In genomic region chr1:179560845-179561430, GRCm38 (mm10) we compare ENCODE assay signal across 21 mouse cellular contexts. TPM values are rescaled to one million over a fixed set of nuclear protein-coding genes. Genes with fewer than 3 reads are reported as not detected.
DNase-seq lines count a peak whose midpoint lies in the region; ATAC-seq and TF ChIP-seq lines count a peak whose summit lies in the region.
"Had no signal": no experiment of that assay in that cellular context is flagged by ENCODE, and none has a peak within 500 bp of the region (broad histone marks: within the 10 kb centered on the region; RNA-seq: fewer than 3 reads in every experiment).

No protein-coding gene starts in this region.

- no peak overlapping the region for H3K4me2 ChIP-seq in kidney, postnatal 0 days (ENCODE audit: low read length)
- no peak overlapping the region for H3K4me2 ChIP-seq in kidney, embryonic 15.5 days
- H3K4me2 ChIP-seq in intestine, postnatal 0 days (replicated peaks; ENCODE audit: low read depth), result no peak overlapping the region
- H3K4me2 ChIP-seq: embryonic facial prominence, embryonic 15.5 days; hindbrain, embryonic 13.5 days; liver, embryonic 15.5 days; neural tube, embryonic 12.5 days had no signal

- no peak overlapping the region; the same call in 1 of the 2 replicates for H3K27ac ChIP-seq in kidney, postnatal 0 days
- no peak overlapping the region for H3K27ac ChIP-seq in kidney, embryonic 15.5 days
- H3K27ac ChIP-seq in intestine, postnatal 0 days (ENCODE audit: low read depth, low read length), result no peak overlapping the region; the same call in 1 of the 2 replicates
- H3K27ac ChIP-seq: embryonic facial prominence, embryonic 15.5 days; heart, embryonic 10.5 days; hindbrain, embryonic 13.5 days; limb, embryonic 10.5 days; liver, embryonic 15.5 days; neural tube, embryonic 12.5 days had no signal

- no peak overlapping the region for H3K4me3 ChIP-seq in kidney, postnatal 0 days (replicated peaks; ENCODE audit: low read depth, low read length)
- no peak overlapping the region for H3K4me3 ChIP-seq in kidney, embryonic 15.5 days (replicated peaks)
- no peak overlapping the region for H3K4me3 ChIP-seq in intestine, postnatal 0 days (ENCODE audit: low read depth, low read length)
- H3K4me3 ChIP-seq: embryonic facial prominence, embryonic 15.5 days; heart, embryonic 10.5 days; hindbrain, embryonic 13.5 days; limb, embryonic 10.5 days; liver, embryonic 15.5 days; megakaryocyte, embryonic 14.5 days; neural tube, embryonic 12.5 days had no signal

- no peaks in the 10 kb centered on the region for H3K36me3 ChIP-seq in kidney, postnatal 0 days (ENCODE audit: insufficient read depth, low read length)
- no peaks in the 10 kb centered on the region for H3K36me3 ChIP-seq in kidney, embryonic 15.5 days
- H3K36me3 ChIP-seq in intestine, postnatal 0 days (ENCODE audit: control insufficient read depth, insufficient read depth), result no peaks in the 10 kb centered on the region
- H3K36me3 ChIP-seq: embryonic facial prominence, embryonic 15.5 days; heart, embryonic 10.5 days; hindbrain, embryonic 13.5 days; limb, embryonic 10.5 days; liver, embryonic 15.5 days; neural tube, embryonic 12.5 days had no signal

- intact Hi-C loops in left cerebral cortex, postnatal 36 days (cut with DNase I), result no loop called here

- no peak for TF ChIP-seq CTCF in kidney, postnatal 0 days (IDR thresholded peaks at IDR 0.05; ENCODE audit: low read depth)
- no peak for TF ChIP-seq CTCF in intestine, postnatal 0 days (IDR thresholded peaks at IDR 0.05; ENCODE audit: low read depth)

- 69% methylated on average over 6 of the region's 6 CpGs for WGBS in kidney, postnatal 0 days
- 74% methylated on average over 6 of the region's 6 CpGs for WGBS in kidney, embryonic 15.5 days
- WGBS in intestine, postnatal 0 days, result 76% methylated on average over 6 of the region's 6 CpGs

- peak; percentile 61 for DNase-seq in kidney, postnatal 0 days (ENCODE audit: low spot score)
- DNase-seq in 416B (ENCODE audit: low read depth), result peak; percentile 67
- no peak for DNase-seq in right cerebral cortex, postnatal 14 days
- no peak for DNase-seq in left cerebral cortex, postnatal 36 days (ENCODE audit: low spot score in 2 of 2)
- DNase-seq in kidney, adult 18-20 months, result no peak
- DNase-seq: adrenal gland, postnatal 25 days; cerebellum, adult 8-10 months; embryo, embryonic 11 days; gastrocnemius, postnatal 25 days; heart, postnatal 14 days; thymus, postnatal 25 days had no signal

- no peaks in the 10 kb centered on the region for H3K27me3 ChIP-seq in kidney, postnatal 0 days (ENCODE audit: insufficient read depth, low read length)
- H3K27me3 ChIP-seq in kidney, embryonic 15.5 days, result no peaks in the 10 kb centered on the region
- H3K27me3 ChIP-seq in intestine, postnatal 0 days (replicated peaks; ENCODE audit: control insufficient read depth, insufficient read depth, low read length), result no peaks in the 10 kb centered on the region
- H3K27me3 ChIP-seq: embryonic facial prominence, embryonic 15.5 days; hindbrain, embryonic 13.5 days; liver, embryonic 15.5 days; megakaryocyte, embryonic 14.5 days; neural tube, embryonic 12.5 days had no signal

- ATAC-seq in kidney, postnatal 0 days (replicated peaks; ENCODE audit: low FRiP score, low read depth), result no peak
- ATAC-seq in kidney, embryonic 15.5 days (replicated peaks; ENCODE audit: low FRiP score), result no peak
- peak; percentile 79 for ATAC-seq in CD4-positive, CD25-positive, alpha-beta regulatory T cell, adult 4 months
- peak; percentile 58 for ATAC-seq in intestine, postnatal 0 days

- H3K4me1 ChIP-seq in kidney, postnatal 0 days (replicated peaks; ENCODE audit: insufficient read depth, low read length), result 0 out of 2 replicates have a peak, but pooled peaks cover 3% of the 10 kb centered on the region
- H3K4me1 ChIP-seq in kidney, embryonic 15.5 days, result peaks cover 25% of the 10 kb centered on the region
- H3K4me1 ChIP-seq in intestine, postnatal 0 days (replicated peaks; ENCODE audit: control insufficient read depth, insufficient read depth, low read length), result peaks cover 4% of the 10 kb centered on the region

- H3K9me3 ChIP-seq in kidney, postnatal 0 days (replicated peaks; ENCODE audit: low read length), result no peaks in the 10 kb centered on the region
- no peaks in the 10 kb centered on the region for H3K9me3 ChIP-seq in kidney, embryonic 15.5 days (replicated peaks)
- no peaks in the 10 kb centered on the region for H3K9me3 ChIP-seq in intestine, postnatal 0 days (ENCODE audit: control insufficient read depth)
- H3K9me3 ChIP-seq: embryonic facial prominence, embryonic 15.5 days; heart, embryonic 10.5 days; hindbrain, embryonic 13.5 days; limb, embryonic 10.5 days; liver, embryonic 15.5 days; megakaryocyte, embryonic 14.5 days; neural tube, embryonic 12.5 days had no signal

- H3K9ac ChIP-seq in kidney, postnatal 0 days (ENCODE audit: low read depth, low read length), result no peak overlapping the region
- no peak overlapping the region for H3K9ac ChIP-seq in kidney, embryonic 15.5 days
- H3K9ac ChIP-seq in intestine, postnatal 0 days (ENCODE audit: low read depth, low read length), result no peak overlapping the region
- H3K9ac ChIP-seq: embryonic facial prominence, embryonic 15.5 days; hindbrain, embryonic 13.5 days; liver, embryonic 15.5 days; neural tube, embryonic 12.5 days had no signal

RNA-seq across cellular contexts. Expression of gene Cnst, which starts 14.8 kb away (rescaled TPM):
- polyA plus RNA-seq in kidney, postnatal 0 days (2015; fragmentation: Nextera tagmentation; extraction: Ambion mirVana), result 9.7 and 11.2 TPM in 2 replicates
- polyA plus RNA-seq in kidney, embryonic 15.5 days (2015; fragmentation: Nextera tagmentation; extraction: Ambion mirVana), result 13.8 and 15.1 TPM in 2 replicates
- 10 to 100 TPM; 15.5 to 22.3 TPM for polyA plus RNA-seq in CD4-positive, CD25-positive, alpha-beta regulatory T cell, adult 4 months (2017; shearing (Covaris generic))
- polyA plus RNA-seq in intestine, postnatal 0 days (2015; fragmentation: Nextera tagmentation; extraction: Ambion mirVana), result 8.4 and 9.4 TPM in 2 replicates
- 10 to 100 TPM; 34.5 to 38.2 TPM for total RNA-seq in left cerebral cortex, postnatal 36 days (2021)

RNA-seq across cellular contexts. Expression of gene Tfb2m, which starts 14.9 kb away (rescaled TPM):
- polyA plus RNA-seq in kidney, postnatal 0 days (2015; fragmentation: Nextera tagmentation; extraction: Ambion mirVana), result 38.9 and 40.7 TPM in 2 replicates
- 29.2 and 33.6 TPM in 2 replicates for polyA plus RNA-seq in kidney, embryonic 15.5 days (2015; fragmentation: Nextera tagmentation; extraction: Ambion mirVana)
- 10 to 100 TPM; 29.1 to 33.3 TPM for polyA plus RNA-seq in CD4-positive, CD25-positive, alpha-beta regulatory T cell, adult 4 months (2017; shearing (Covaris generic))
- 19.1 and 21.8 TPM in 2 replicates for polyA plus RNA-seq in intestine, postnatal 0 days (2015; fragmentation: Nextera tagmentation; extraction: Ambion mirVana)
- 10 to 100 TPM; 22.0 to 26.4 TPM for total RNA-seq in left cerebral cortex, postnatal 36 days (2021)

RNA-seq across cellular contexts. Expression of gene Smyd3, which starts 43.1 kb away (rescaled TPM):
- 18.3 and 20.5 TPM in 2 replicates for polyA plus RNA-seq in kidney, postnatal 0 days (2015; fragmentation: Nextera tagmentation; extraction: Ambion mirVana)
- 19.3 and 21.8 TPM in 2 replicates for polyA plus RNA-seq in kidney, embryonic 15.5 days (2015; fragmentation: Nextera tagmentation; extraction: Ambion mirVana)
- 10 to 100 TPM; 46.9 to 47.9 TPM for polyA plus RNA-seq in CD4-positive, CD25-positive, alpha-beta regulatory T cell, adult 4 months (2017; shearing (Covaris generic))
- polyA plus RNA-seq in intestine, postnatal 0 days (2015; fragmentation: Nextera tagmentation; extraction: Ambion mirVana), result 11.3 and 12.2 TPM in 2 replicates
- 10 to 100 TPM; 22.7 to 28.3 TPM for total RNA-seq in left cerebral cortex, postnatal 36 days (2021)

Comparison
In these comparisons a context has a peak if more than half of its experiments do, and no peak if none do; other contexts are left out.
1. DNase-seq: peak in kidney, postnatal 0 days (single experiment) and 416B (single experiment); none in right cerebral cortex, postnatal 14 days (single experiment), left cerebral cortex, postnatal 36 days (0 of 2) and kidney, adult 18-20 months (single experiment).
2. ATAC-seq: peak in CD4-positive, CD25-positive, alpha-beta regulatory T cell, adult 4 months (single experiment) and intestine, postnatal 0 days (single experiment); none in kidney, postnatal 0 days (single experiment) and kidney, embryonic 15.5 days (single experiment).